Mouse (Mus musculus): ENCODE measurements around the gene Pmel. TPM values are rescaled to one million over a fixed set of nuclear protein-coding genes. Genes with fewer than 3 reads are reported as not detected.
"Not testable (repeated sequence)": the region's sequence is repeated elsewhere in the genome, so short reads cannot be mapped to it uniquely, and the experiment has no call there.

Gene Pmel
- total RNA-seq, 1 experiment from 2014 or later, result not detected

DNA sequence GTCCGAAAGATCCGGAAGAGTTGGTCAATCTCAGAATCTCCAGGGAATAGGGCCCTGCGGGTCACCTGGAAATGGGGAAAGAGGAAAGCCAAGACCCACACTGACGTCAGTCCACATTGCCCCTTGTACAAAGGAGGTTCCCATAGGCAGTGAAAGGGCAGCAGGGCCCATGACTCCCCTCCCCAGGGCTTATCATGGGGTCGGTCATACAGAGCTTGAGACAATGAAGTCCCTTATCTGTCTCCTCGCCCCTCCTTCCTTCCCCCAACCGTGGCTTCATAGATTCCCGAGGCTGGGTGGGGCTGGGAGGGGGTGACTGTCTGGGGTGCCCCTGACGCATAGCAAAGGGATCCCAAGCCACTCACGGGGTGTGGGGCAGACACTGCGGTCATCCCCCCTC is 4.4 kb upstream of the Pmel start:
- no peak for ATAC-seq (replicated peaks; ENCODE audit: low read depth, poor library complexity, severe bottlenecking)

DNA sequence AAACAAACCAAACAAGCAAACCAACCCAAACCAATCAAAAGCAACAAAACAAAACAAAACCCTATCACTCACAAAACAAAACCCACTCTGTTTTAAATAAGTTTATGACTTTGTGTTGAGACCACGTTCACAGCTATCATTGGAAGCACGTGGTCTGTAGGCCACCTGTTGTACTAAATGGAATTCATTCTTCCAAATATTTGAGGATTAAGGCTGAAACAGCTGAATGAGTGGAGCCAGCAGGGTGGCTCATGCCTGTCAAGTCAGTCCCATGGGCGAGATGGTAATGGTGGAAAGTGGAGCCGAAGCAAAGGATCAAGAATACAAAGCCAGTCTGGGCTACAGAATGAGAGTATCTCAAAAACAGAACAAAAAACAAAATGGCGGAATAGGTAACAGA is 3.3 kb upstream of the Pmel start:
- no peak for ATAC-seq (replicated peaks; ENCODE audit: low read depth, poor library complexity, severe bottlenecking)

DNA sequence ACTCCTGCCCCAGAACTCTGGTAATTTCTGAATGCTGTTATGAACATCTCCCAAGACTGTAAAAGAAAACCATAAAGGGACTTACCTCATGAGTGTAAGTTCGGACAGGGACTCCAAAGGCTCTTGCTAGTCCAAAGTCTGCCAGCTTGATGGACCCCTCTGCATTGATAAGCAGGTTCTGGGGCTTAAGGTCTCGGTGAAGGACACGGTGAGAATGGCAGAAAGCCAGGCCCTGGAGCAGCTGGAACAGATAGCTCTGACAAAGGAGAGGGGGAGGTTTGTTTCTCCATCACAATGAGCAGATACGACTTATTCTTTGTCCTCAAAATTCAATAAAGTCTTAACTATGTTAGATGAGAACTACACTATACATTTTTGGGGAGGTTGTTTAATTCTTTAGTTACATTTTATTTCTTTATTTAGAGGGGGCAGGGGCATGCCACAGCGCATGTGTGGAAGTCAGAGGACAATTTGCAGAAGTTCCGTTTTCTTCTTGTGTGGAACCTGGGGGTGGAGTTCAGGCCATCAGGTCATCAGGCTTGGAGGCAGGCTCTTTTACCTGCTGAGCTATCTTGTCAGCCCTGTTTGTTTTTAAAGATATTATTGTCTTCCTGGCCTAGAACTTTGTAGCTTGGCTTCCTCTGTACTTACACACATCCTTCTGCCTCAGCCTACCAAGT is 1.5 kb upstream of the Pmel start:
- no peak for ATAC-seq (replicated peaks; ENCODE audit: low read depth, poor library complexity, severe bottlenecking)

DNA sequence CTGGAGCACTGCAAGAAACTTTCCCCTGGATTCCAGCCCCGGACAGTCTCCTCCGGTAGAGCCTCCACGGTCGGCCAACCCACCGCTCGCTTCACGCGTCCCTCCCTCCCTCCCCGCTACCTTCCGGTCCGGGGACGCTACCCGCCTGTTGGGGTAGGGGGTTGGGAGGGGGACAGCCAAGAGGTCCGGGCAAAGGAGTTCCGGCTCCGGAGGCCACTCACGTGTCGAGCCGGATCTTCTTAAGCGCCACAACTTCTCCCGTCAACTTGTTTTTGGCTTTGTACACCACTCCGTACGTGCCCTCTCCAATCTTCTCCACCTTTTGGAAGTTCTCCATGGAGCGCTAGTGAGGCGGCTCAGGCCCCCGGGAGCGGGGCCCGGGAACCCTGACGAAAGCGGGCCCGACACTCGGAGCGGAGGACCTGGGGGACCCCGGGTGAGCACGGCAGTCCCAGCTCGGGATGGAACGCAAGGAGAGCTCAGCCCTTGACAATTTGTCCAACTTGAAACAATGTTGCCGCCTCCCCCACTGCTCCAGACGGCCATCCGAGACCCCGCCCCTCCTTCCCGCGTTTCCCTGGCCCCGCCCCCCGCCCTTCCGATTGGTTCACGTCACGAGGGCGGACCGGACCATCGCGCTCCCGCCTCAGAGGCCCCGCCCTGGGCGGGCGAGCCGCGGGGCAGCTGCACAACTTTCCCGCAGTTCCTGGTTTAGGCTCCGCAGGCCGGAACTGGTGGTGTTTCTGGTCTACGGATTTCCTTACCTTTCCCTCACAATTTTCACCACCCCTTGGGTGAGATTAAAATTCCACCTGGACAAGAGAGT is 709 bp downstream of the Pmel start, which contains the start of gene Cdk2:
Gene Cdk2 (minus strand): TSS at position 541 of the 826 bp plus-strand sequence.
- ATAC-seq (replicated peaks; ENCODE audit: low read depth, poor library complexity, severe bottlenecking), result peak; percentile 87

DNA sequence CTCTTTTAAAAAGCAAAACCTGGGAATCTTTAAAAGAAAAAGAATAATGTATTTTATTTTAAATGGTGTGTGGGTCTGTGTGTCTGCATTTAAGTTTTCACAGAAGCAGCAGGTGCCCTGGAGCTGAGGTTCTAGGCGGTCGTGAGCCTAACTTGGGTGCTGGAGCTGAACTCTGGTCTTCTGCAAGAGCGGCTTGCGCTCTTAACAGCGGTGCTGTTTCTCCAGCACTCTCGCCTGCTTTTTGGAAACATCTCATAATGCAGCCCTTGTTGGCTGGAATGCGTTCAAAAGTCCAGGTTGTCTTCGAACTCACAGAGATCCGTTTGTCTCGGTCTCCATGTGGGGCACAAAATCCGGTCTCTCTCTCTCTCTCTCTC is 1.3 kb downstream of the Pmel start:
- ATAC-seq (replicated peaks; ENCODE audit: low read depth, poor library complexity, severe bottlenecking), result peak; percentile 10; the same call in 1 of the 2 replicates

DNA sequence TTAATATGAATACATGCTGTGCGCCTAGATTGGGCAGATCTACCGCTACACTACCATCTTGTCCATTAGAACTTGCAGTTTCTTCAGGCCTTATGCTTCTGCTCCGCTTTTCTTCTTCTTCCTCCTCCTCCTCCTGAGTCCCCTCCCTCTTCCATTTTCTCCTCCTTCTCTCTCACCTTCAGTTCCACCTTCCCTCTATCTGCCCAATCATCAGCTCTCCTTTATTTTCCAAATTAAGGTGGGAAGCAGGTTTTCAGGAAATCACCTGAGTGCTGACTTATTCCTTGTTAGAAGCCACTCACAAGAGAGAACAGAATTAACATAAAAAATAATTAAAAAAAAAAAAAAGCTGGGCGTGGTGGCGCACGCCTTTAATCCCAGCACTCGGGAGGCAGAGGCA is 7.3 kb downstream of the Pmel start:
- ATAC-seq (replicated peaks; ENCODE audit: low read depth, poor library complexity, severe bottlenecking), result not testable (repeated sequence)

DNA sequence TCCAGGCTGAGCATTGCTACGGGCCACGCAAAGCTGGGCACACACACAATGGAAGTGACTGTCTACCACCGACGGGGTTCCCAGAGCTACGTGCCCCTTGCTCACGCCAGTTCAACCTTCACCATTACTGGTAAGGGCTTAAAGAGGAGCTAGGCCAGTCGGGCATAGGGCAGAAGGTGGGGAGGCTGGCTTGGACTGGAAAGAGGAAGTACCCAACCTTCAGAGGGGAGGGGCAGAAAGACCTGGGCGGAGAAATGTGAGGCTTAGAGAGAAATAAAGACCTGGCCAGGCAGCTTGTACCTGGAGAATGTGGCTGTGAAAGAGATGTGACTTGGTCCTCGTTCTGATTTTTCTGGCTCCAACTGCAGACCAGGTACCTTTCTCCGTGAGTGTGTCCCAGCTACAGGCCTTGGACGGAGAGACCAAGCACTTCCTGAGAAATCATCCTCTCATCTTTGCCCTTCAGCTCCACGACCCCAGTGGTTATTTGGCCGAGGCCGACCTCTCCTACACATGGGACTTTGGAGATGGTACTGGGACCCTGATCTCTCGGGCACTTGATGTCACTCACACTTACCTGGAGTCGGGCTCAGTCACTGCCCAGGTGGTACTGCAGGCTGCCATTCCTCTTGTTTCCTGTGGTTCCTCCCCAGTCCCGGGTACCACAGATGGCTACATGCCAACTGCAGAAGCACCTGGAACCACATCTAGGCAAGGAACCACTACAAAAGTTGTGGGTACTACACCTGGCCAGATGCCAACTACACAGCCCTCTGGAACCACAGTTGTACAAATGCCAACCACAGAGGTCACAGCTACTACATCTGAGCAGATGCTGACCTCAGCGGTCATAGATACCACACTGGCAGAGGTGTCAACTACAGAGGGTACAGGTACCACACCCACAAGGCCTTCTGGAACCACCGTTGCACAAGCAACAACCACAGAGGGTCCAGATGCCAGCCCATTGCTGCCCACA is 11.9 kb downstream of the Pmel start:
- ATAC-seq (replicated peaks; ENCODE audit: low read depth, poor library complexity, severe bottlenecking), result peak; percentile 93

DNA sequence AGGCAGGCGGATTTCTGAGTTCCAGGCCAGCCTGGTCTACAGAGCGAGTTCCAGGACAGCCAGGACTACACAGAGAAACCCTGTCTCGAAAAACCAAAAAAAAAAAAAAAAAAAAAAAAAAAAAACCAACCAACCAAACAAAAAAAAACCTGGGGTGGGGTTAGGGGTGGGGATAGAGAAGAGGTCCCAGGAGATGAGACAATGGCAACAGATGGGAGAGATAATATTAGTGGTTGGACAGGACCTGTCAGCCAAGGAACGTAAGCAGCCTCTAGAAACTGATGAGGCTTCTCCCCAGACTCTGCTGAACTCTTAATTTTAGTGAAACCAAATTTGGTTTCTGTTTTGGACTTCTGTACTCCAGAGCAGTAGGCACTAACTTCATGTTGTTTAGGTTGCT is 21.5 kb downstream of the Pmel start:
- not testable (repeated sequence) for ATAC-seq (replicated peaks; ENCODE audit: low read depth, poor library complexity, severe bottlenecking)

DNA sequence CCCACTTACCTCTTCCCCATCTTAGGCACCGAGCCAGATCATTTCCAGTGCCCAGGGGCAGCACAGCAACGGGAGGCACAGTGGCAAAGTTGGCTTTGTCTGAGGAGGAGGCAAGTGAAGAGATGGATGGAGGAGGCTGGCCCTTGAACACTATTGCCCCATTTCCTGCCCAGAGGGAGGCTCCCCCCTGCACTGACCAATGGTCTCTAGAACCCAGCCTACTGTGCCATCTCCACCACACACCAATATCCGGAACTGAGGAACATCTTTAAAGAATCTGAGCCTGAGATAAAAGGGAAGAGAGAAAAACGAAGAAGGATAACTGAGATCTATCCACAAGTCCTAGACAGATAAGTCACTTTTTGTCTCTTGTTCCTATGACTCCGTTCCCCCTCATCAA is 24.1 kb downstream of the Pmel start:
- ATAC-seq (replicated peaks; ENCODE audit: low read depth, poor library complexity, severe bottlenecking), result no peak

DNA sequence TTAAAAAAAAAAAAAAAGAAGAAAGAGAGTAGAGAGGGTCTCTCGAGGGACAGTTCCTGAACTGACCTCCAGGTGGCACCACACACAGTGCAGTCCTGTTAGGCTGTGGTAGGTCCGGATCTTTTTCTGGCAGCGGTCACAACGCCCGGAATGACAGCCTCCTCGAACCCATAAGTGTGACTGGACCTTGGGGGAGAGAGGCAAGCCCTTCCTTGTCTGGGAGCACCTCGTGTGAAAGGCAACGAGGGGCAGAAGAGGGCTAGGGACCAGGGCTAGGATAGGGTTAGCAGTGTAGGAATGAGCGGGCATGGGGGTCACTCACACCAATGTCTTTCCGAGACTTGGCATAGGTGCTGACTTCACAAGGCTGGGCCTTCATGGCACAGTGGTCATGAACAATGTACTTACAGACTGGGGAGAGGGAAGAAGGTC is 27.0 kb downstream of the Pmel start:
- peak; percentile 99 for ATAC-seq (replicated peaks; ENCODE audit: low read depth, poor library complexity, severe bottlenecking)

DNA sequence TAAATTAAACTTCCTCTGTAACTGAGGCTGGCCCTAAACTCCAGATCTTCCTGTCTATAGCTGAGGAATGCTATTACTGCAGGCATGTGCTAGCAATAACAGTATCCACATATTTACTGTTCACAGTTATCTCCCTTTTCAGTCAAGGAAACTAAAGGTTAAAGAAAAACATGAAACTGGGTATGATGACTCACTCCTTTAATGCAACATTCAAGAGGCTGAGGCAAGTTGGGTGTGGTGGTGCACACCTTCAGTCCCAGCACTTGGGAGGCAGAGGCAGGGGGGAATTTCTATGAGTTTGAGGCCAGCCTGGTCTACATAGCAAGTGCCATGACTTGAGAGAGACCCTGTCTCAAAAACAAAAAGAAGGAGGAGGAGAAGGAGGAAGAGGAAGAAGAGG is 28.0 kb downstream of the Pmel start:
- no peak for ATAC-seq (replicated peaks; ENCODE audit: low read depth, poor library complexity, severe bottlenecking)

DNA sequence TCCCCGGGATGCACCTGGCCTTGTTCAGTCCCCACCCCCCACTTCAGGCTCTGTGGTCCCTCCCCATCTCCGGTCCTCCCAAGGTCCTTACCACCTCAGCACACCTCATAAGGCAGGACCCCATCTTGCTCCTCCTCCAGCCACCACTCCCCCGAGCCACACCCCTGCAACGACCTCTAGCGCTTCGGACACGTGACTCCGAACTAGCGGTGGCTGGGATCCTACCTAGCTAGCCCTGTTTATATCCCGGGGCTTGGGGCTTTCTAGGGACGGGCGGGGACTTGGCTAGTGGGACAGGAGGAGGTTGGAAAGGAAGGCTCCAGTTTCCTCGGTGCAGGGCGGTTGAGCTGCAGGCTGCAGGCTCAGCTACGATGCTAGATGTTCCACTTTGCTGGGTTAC is 33.4 kb downstream of the Pmel start:
- no peak for ATAC-seq (replicated peaks; ENCODE audit: low read depth, poor library complexity, severe bottlenecking)

DNA sequence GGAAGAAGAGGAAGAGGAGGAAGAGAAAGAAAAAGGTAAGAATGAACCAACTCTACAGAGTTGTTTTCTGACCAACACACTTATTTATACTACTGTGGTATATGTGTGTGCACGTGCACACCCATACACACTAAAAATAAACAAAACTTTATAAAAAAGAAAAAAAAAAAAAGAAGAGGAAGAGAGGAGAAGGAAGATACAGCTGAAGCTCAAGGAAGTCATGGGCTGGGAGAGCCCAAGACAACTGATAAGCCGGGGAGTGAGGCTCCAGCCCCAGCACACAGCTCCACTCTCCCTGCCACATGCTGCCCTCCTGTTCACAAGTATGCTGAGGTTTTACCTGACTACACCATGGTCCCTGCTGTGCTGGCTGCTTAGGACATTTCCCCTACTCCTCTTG is 36.3 kb downstream of the Pmel start:
- ATAC-seq (replicated peaks; ENCODE audit: low read depth, poor library complexity, severe bottlenecking), result peak; percentile 15; the same call in 1 of the 2 replicates

DNA sequence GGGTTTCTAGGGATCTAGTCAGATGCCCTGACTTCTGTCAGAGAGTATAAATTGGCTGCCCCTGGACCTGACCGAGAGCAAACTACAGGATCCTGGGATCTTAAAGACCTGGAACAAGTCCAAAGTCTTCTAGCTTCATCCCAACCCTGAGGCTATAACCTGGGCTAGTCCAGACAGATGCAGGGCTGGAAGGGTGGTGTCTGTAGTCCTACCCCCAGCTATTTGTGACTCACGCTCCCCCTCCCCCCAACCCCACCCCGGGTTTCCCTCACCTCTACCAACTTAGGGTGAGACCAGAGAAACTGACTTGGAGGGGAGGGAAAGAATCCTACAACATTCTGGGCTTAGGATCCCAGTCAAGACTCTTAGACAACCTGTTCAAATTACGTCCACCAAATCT is 38.6 kb downstream of the Pmel start:
- no peak for ATAC-seq (replicated peaks; ENCODE audit: low read depth, poor library complexity, severe bottlenecking)

DNA sequence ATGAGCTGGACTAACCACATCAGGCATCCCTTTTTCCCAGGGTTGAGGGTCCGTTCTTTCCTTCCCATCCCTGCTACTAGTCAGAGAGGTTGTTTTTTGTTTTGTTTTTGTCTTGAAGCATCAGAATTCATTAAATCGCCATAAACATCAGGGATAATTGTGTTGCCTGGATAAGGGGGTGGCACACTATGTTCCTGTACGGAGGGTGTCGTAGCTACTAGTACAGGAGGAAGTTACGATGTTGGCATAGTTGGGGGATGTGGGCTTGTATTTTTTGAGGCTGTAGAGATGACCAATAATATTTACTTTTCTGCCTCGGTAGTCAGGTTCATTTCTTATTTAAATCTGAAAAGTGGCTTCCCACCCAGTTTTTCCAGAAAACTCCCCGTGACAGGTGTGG is 39.2 kb downstream of the Pmel start:
- no peak for ATAC-seq (replicated peaks; ENCODE audit: low read depth, poor library complexity, severe bottlenecking)

DNA sequence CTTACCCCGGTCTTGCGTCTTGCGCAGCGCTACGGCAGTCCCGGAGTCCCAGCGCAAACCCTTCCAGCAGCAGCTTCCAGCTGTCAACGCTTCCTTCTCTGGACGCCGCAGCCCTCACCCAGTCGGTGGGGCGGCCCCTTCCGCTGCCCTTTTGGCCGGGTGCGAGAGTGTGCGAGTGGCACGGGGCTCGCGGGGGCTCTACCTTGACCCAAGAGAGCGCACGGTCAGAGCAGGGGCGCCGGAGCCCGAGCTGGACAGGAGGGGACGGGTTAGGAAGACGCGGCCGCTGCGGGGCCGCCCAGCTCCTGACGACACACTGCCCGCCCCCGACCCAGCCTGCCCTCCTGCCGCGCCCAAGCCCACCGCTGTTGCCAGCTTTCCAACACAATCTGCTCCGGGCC is 39.8 kb downstream of the Pmel start:
- ATAC-seq (replicated peaks; ENCODE audit: low read depth, poor library complexity, severe bottlenecking), result peak; percentile 12

DNA sequence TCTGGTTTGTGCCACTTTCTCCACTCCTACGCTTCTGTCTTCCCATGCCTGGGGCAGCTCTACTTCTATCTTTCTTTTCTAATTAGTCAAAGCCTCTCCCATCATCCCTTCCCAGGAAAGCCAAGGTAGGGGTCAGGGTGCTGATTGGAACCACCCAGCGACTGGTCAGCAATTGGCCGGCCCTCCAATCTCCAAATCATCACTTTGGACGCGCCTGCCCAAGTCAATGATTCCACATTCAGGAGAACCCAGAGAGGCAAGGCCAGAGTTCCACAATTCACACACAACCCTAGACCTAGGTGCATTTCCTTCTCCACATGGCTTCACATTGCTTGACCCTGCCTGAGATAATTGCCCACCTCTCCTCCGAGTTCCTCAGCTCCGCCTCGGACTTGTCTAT is 40.2 kb downstream of the Pmel start:
- no peak for ATAC-seq (replicated peaks; ENCODE audit: low read depth, poor library complexity, severe bottlenecking)

DNA sequence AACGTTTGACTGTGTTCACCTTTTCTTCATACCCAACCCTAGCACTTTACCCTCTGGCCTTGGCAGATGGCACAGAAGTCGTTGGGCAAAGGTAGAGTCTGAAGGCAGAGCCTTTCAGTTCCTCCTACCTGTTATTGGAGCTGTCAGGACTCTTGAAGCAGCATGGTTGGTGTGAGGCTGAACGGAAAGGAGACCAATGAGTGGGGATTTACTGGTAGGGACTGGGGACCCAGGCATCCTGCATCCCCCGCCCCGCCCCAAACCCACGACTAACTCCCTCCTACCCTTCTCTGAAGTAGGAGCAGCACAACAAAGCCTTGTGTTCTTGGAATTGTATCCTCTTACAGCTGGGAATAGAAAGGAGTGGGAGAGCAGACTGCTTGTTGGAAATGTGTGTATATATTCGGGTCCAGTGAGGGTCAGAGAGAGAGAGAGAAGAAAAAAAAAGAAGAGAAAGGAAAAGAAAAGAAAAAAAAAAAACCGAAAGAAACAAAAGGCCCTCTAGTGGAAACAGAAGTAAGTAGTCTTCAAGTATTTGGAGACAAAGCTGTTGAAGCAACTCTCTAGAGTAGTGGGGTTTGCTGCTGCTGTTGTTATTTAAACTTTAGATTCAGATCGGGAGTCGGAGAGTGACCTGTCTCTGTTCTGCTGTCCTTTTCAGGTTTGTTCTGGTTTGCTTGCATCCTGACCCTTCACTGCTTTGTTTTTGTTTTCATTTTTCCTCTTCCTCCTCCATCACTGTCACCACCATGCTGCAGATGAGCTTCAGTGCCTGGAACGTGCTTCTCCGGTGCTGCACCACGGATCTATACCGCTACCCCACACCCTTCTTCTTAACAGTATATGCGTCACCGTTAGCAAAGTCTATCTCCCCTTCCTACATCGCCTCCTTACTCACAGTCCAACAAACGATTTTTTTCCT is 40.9 kb downstream of the Pmel start, which contains the start of gene Dgka:
Gene Dgka (minus strand): TSS at position 176 of the 922 bp plus-strand sequence.
- ATAC-seq (replicated peaks; ENCODE audit: low read depth, poor library complexity, severe bottlenecking), result no peak; the same call in 1 of the 2 replicates

DNA sequence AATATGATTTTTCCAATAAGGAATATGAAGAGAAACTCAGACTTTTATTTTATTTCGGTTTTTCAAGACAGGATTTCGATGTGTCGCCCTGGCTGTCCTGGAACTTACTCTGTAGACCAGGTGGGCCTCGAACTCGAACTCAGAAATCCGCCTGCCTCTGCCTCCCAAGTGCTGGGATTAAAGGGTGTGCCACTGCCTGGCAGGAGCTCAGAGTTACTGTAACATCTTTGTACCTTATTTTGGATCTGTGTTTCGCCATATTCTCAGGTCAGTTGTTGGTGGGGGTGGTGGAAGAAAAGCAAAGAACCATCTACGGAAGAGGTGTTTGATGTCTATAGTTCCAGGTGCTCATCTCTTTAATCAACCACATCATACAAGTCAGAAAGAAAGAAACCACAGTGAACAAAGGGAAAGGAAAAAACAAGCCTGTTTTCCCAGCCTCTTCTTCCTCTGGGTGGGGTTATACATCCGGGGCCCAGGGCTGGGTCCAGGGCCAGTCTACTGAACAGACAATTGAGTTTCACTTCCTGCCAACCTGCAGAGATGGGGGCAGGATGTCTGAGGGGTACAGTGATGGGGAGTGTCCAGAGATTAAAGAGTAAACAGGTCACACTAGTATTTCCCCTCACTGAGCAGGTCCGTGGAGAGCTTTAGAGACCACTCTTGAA is 42.1 kb downstream of the Pmel start:
- no peak for ATAC-seq (replicated peaks; ENCODE audit: low read depth, poor library complexity, severe bottlenecking)

Data from common myeloid progenitor, adult 5-6 weeks (primary cell).